Mouse (Mus musculus) left cerebral cortex, adult 2 months (tissue): ENCODE measurements around the gene Cdkn2d. TPM values are rescaled to one million over a fixed set of nuclear protein-coding genes. Genes with fewer than 3 reads are reported as not detected.
A peak's percentile ranks its signal among the peaks of the same experiment; 100 is the strongest.

Experiments
- DNase-seq, 2 experiments: peaks; one replicate each; pipeline ENCODE4 v3.0.0; 2021 to 2022; ENCODE audit warnings: low spot score in 2 of 2, mixed read lengths in 1 of 2; ENCODE audit errors: extremely low spot score in 1 of 2
- H3K27ac ChIP-seq: fragments of 200-600 bp; 2 replicates; pipeline ENCODE4 v1.8.1; 2022
- H3K4me3 ChIP-seq: fragments of 200-600 bp; 2 replicates; pipeline ENCODE4 v1.8.1; 2022
- CTCF ChIP-seq: fragments of 200-600 bp; IDR thresholded peaks from 2 replicates; pipeline ENCODE4 v1.8.1; 2022; ENCODE audit warnings: antibody characterized with exemption, mild to moderate bottlenecking, moderate library complexity
- intact Hi-C: fragments of 180-260 bp; cut with DNase I; formaldehyde crosslinking; loops from one replicate; pipeline ENCODE4 v1.15.1; 2025
- total RNA-seq, 2 experiments: library from RNA; stranded (reverse); gene quantifications; 2 replicates each; pipeline ENCODE4 v1.2.3; 2021

Gene Cdkn2d
- total RNA-seq, 2 experiments from 2014 or later: 47.9 to 54.6 TPM

- intact Hi-C loops: loop anchor here (5.0 kb wide), 1 partner anchor 86 kb away; no protein-coding TSS in a partner anchor
- Histone ChIP-seq H3K4me3 (no peak overlapping the region), H3K27ac (no peak overlapping the region)
- no peak for DNase-seq
- TF ChIP-seq CTCF: no peak
Observed at GRCm38 (mm10) chr9:21251116-21251735, 40.0 kb downstream of the Cdkn2d start.

- Histone ChIP-seq H3K27ac (no peak overlapping the region), H3K4me3 (no peak overlapping the region)
- intact Hi-C loops: loop anchor here (5.0 kb wide), 1 partner anchor 87 kb away; no protein-coding TSS in a partner anchor
- no peak for DNase-seq
- no peak for TF ChIP-seq CTCF
Observed at GRCm38 (mm10) chr9:21250509-21250908, 40.7 kb downstream of the Cdkn2d start.

GRCm38 (mm10) chr9:21249629-21250508 is 41.3 kb downstream of the Cdkn2d start:
- Histone ChIP-seq H3K27ac (no peak overlapping the region; the same call in 1 of the 2 replicates), H3K4me3 (no peak overlapping the region)
- no peak for DNase-seq
- intact Hi-C loops: loop anchor here (5.0 kb wide), 1 partner anchor 87 kb away; no protein-coding TSS in a partner anchor
- TF ChIP-seq CTCF: no peak

- DNase-seq: peak in 1 of 2 experiments; percentile 48
- peak within 1 kb of the TSS; percentile 69 for H3K27ac ChIP-seq
- intact Hi-C loops: no loop called here
- peak within 1 kb of the TSS; percentile 16 for H3K4me3 ChIP-seq
- TF ChIP-seq CTCF: no peak
Observed at GRCm38 (mm10) chr9:21248326-21248725, 42.9 kb downstream of the Cdkn2d start, which contains the start of gene S1pr5. Gene S1pr5, minus strand, starts transcription at chr9:21248443.

- intact Hi-C loops: no loop called here
- no peak for DNase-seq
- Histone ChIP-seq H3K27ac (no peak overlapping the region), H3K4me3 (no peak overlapping the region)
- TF ChIP-seq CTCF: no peak
Observed at GRCm38 (mm10) chr9:21246342-21246741, 44.9 kb downstream of the Cdkn2d start.

- DNase-seq: no peak
- TF ChIP-seq CTCF: no peak
- intact Hi-C loops: no loop called here
- Histone ChIP-seq H3K4me3 (peak overlapping the region; percentile 35), H3K27ac (no peak overlapping the region; the same call in 1 of the 2 replicates)
Observed at GRCm38 (mm10) chr9:21245113-21245487, 46.1 kb downstream of the Cdkn2d start.

- intact Hi-C loops: loop anchor here (5.0 kb wide), 1 partner anchor 123 kb away; the partner anchor contains the start of gene Ilf3
- Histone ChIP-seq H3K4me3 (peak overlapping the region; percentile 35), H3K27ac (peak overlapping the region; percentile 53)
- peak in 1 of 2 experiments; percentile 54 for DNase-seq
- TF ChIP-seq CTCF: no peak
Observed at GRCm38 (mm10) chr9:21244428-21245112, 46.6 kb downstream of the Cdkn2d start.

- peak in 1 of 2 experiments; percentile 39 for DNase-seq
- intact Hi-C loops: loop anchor here (5.0 kb wide), 1 partner anchor 123 kb away; the partner anchor contains the start of gene Ilf3
- H3K27ac ChIP-seq: peak overlapping the region; percentile 53
- no peak for TF ChIP-seq CTCF
- peak overlapping the region; percentile 35 for H3K4me3 ChIP-seq
Observed at GRCm38 (mm10) chr9:21243826-21244427, 47.3 kb downstream of the Cdkn2d start.

- peak; percentile 95 for TF ChIP-seq CTCF
- peak; percentile 76 to 80 for DNase-seq
- intact Hi-C loops: loop anchor here (5.0 kb wide), 1 partner anchor 126 kb away; the partner anchor contains the start of gene Ilf3
- Histone ChIP-seq H3K27ac (no peak overlapping the region), H3K4me3 (no peak overlapping the region)
Observed at GRCm38 (mm10) chr9:21241343-21241742, 49.9 kb downstream of the Cdkn2d start.

GRCm38 (mm10) chr9:21239465-21239848 is 51.8 kb downstream of the Cdkn2d start:
- no peak for TF ChIP-seq CTCF
- peak overlapping the region; percentile 92 for H3K4me3 ChIP-seq
- DNase-seq: no peak
- H3K27ac ChIP-seq: peak overlapping the region; percentile 95
- intact Hi-C loops: loop anchor here (2.0 kb wide), 1 partner anchor 49 kb away; no protein-coding TSS in a partner anchor
